Mouse (Mus musculus) heart, postnatal 0 days (tissue): ENCODE results near the gene Gm13199. TPM values are rescaled to one million over a fixed set of nuclear protein-coding genes. Genes with fewer than 3 reads are reported as not detected.

Source experiments
- ATAC-seq: fragments of 200-750 bp; cut with Nextera tagmentation; 2 replicates; pipeline ENCODE4 v1.8.0; 2017; ENCODE audit warnings: low read depth, moderate number of reproducible peaks, moderate library complexity; ENCODE audit not compliant: insufficient read depth
- DNase-seq: peaks from one replicate; pipeline ENCODE4 v3.0.0-alpha.2; 2016; ENCODE audit warnings: low spot score
- H3K27ac ChIP-seq: fragments of 300-500 bp; sonication (generic); 2 replicates; pipeline ENCODE4 v1.5.1; 2014; ENCODE audit warnings: low read depth, mild to moderate bottlenecking
- H3K27me3 ChIP-seq: fragments of 300-500 bp; sonication (generic); 2 replicates; pipeline ENCODE4 v1.6.1; 2014; ENCODE audit warnings: low read length, mixed read lengths; ENCODE audit not compliant: control insufficient read depth, insufficient read depth
- H3K36me3 ChIP-seq: fragments of 300-500 bp; sonication (generic); replicated peaks from 2 replicates; pipeline ENCODE4 v1.6.1; 2014; ENCODE audit warnings: low read length, mixed read lengths; ENCODE audit not compliant: control insufficient read depth, insufficient read depth
- H3K4me1 ChIP-seq: fragments of 300-500 bp; sonication (generic); 2 replicates; pipeline ENCODE4 v1.6.1; 2014; ENCODE audit warnings: antibody characterized with exemption; ENCODE audit not compliant: control insufficient read depth, insufficient read depth
- H3K4me2 ChIP-seq: fragments of 300-500 bp; sonication (generic); 2 replicates; pipeline ENCODE4 v1.6.1; 2014; ENCODE audit warnings: low read depth, mild to moderate bottlenecking, low read length, moderate library complexity
- H3K4me3 ChIP-seq: fragments of 300-500 bp; sonication (generic); 2 replicates; pipeline ENCODE4 v1.5.1; 2014; ENCODE audit warnings: low read depth, low read length
- H3K9ac ChIP-seq: fragments of 300-500 bp; sonication (generic); replicated peaks from 2 replicates; pipeline ENCODE4 v1.6.1; 2014; ENCODE audit warnings: low read depth, low read length, mixed read lengths
- H3K9me3 ChIP-seq: fragments of 300-500 bp; sonication (generic); replicated peaks from 2 replicates; pipeline ENCODE4 v1.6.1; 2016; ENCODE audit warnings: low read length; ENCODE audit not compliant: control insufficient read depth
- CTCF ChIP-seq: IDR thresholded peaks from 2 replicates; pipeline ENCODE4 v1.5.1; 2016; ENCODE audit warnings: antibody characterized with exemption, control low read depth, low read depth
- EP300 ChIP-seq: IDR thresholded peaks from 2 replicates; pipeline ENCODE4 v1.6.1; 2016; ENCODE audit warnings: antibody characterized with exemption, low read depth
- whole genome bisulfite sequencing: fragments of 180-500 bp; shearing (Covaris S2); extraction: QIAGEN DNeasy Blood & Tissue Kit; methylation state at CpG from one replicate; pipeline ENCODE4 v1.1.7; 2014; 5-methylcytosine and 5-hydroxymethylcytosine counted together
- polyA plus RNA-seq: library from polyadenylated mRNA; unstranded; fragments of >200 nt; fragmentation: Nextera tagmentation; extraction: Ambion mirVana; gene quantifications from 2 replicates; pipeline ENCODE4 v1.2.1, GENCODE M21; 2015
- total RNA-seq: library from RNA; depleted of rRNA; stranded (reverse); fragments of >200 nt; gene quantifications from 2 replicates; pipeline ENCODE4 v1.2.3, GENCODE M21; 2014; ENCODE audit warnings: low replicate concordance

Gm13199 gene
- total and polyA plus RNA-seq, 2 experiments from 2014 or later = 0.16 to 7.1 TPM

DNA sequence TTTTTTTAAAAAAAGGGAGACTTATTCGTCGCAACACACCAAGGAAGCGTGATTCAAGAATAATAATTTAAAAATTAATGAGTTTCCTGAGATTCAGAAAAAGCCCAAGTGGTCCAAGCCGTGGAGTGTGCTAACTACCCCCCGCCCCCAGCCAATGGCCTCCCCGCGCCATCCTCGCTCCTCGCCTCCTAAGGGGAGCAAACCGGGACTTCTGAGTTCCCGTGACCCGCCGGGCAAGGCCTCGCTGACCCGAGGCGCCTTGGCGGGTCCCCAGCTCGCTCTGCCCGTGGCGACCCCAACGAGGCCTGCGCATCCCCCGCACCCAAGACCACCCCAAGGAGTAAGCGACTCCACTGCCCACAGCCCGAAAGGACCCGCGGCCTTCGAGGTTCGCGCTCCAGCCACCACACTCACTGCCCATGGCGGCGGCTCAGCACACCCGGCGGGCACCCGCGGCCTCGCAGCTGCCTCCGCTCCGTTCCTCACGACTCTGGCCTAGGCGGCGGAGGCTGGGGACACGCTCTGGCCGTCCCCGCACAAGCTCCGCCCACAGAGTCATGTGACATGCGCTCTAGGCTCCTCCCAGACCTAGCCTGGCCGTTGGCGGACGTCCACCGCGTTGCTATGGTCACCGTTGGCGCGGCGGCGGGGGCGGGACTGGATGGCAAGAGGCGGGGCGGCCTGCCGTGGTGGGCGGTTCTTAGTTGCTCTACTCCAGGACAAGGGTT, 32.3 kb upstream of the Gm13199 start, which contains the start of gene Sec61a2:
TSS of gene Sec61a2 (minus strand) at position 590 of the 728 bp plus-strand sequence.
- Histone ChIP-seq H3K27ac (peak within 1 kb of the TSS; percentile 88), H3K4me2 (peak within 1 kb of the TSS; percentile 75), H3K36me3 (peaks cover 17% of the 10 kb centered on the region), H3K4me1 (peaks cover 6% of the 10 kb centered on the region), H3K9ac (peak within 1 kb of the TSS; percentile 87), H3K9me3 (no peaks in the 10 kb centered on the region), H3K4me3 (peak within 1 kb of the TSS; percentile 90), H3K27me3 (no peaks in the 10 kb centered on the region)
- TF ChIP-seq EP300 (no peak), CTCF (0 out of 2 replicates have a peak, but pooled peaks have one; percentile 8)
- WGBS = under 1% methylated on average over 60 of the region's 62 CpGs
- ATAC-seq (peak; percentile 100), DNase-seq (peak; percentile 94)

DNA sequence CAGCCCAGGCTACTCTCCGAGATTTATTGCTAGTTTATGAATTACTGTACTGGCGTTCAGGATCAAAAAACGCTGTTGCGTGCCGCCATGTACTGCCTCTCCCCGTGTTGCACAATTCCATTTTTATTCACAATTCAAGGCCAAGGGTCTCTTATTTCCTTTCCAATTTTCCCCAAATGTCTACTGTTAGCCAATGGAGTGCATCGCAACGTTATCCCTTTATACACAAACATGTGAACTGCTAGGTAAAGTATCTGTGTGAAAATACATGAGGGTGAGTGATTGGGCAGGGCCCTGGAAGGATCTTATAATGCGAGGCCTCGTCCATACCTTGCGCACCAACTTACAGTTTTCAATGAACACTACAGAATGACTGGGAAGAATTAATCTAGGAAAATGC, 31.6 kb upstream of the Gm13199 start:
- DNase-seq (no peak), ATAC-seq (no peak)
- Histone ChIP-seq H3K9ac (peak overlapping the region; percentile 87), H3K27ac (0 out of 2 replicates have a peak overlapping the region, but pooled peaks have one; percentile 2), H3K4me2 (peak overlapping the region; percentile 75), H3K4me1 (peaks cover 6% of the 10 kb centered on the region), H3K9me3 (no peaks in the 10 kb centered on the region), H3K36me3 (peaks cover 17% of the 10 kb centered on the region), H3K27me3 (no peaks in the 10 kb centered on the region), H3K4me3 (peak overlapping the region; percentile 90)
- TF ChIP-seq EP300 (no peak), CTCF (no peak)
- 64% methylated on average over 11 of the region's 11 CpGs for whole genome bisulfite sequencing

DNA sequence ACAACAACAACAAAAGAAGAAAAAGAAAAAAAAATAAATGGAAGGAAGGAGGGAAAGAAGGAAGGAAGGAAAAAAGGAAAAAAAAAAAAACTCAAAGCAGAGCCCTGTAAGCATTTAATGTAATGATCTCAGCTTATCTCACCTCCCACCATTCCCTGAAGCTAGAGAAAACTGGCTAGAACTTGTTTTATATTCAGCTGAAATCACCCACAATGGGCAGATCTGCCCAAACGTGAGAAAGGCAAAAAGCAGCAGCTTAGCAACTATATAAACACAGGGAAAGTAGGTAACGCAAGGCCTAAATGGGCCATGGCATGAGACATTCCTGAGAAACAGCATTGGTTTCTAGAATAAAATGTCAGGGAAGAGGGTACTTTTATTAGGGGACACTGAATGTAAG, 26.7 kb upstream of the Gm13199 start:
- H3K27me3 ChIP-seq = no peaks in the 10 kb centered on the region
- no peak overlapping the region for H3K9ac ChIP-seq
- no peak overlapping the region for H3K4me3 ChIP-seq
- no peaks in the 10 kb centered on the region for H3K9me3 ChIP-seq
- peaks cover 4% of the 10 kb centered on the region for H3K4me1 ChIP-seq
- H3K4me2 ChIP-seq = no peak overlapping the region
- TF ChIP-seq EP300 (no peak), CTCF (no peak)
- ATAC-seq = no peak
- no peak for DNase-seq
- peaks cover 56% of the 10 kb centered on the region for H3K36me3 ChIP-seq
- WGBS = 74% methylated on average over 2 of the region's 2 CpGs
- no peak overlapping the region for H3K27ac ChIP-seq

DNA sequence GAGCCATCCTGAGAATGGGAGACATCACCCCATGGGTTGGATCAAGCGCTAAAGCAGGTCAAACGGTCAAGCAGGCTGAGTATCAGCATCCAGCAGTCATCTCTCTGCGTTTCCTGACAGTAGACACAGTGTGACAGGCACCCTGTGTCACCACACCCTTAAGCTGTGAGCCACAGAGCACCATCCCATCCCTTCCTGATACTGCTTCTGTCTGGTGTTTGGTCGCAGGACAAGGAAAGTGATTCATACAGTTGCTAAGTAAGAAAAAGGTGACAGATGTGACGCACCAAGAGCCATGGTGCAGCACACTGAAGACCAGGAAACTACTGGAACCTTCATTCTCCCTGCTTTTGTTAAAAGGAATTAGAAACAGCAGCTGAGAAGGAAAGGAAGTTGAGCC, 26.1 kb upstream of the Gm13199 start:
- Histone ChIP-seq H3K9me3 (no peaks in the 10 kb centered on the region), H3K27me3 (no peaks in the 10 kb centered on the region), H3K4me2 (no peak overlapping the region), H3K4me3 (no peak overlapping the region), H3K27ac (no peak overlapping the region), H3K9ac (no peak overlapping the region), H3K4me1 (no peaks in the 10 kb centered on the region), H3K36me3 (peaks cover 58% of the 10 kb centered on the region)
- DNase-seq (no peak), ATAC-seq (no peak)
- WGBS = 62% methylated on average over 5 of the region's 5 CpGs
- no peak for TF ChIP-seq EP300
- no peak for TF ChIP-seq CTCF

DNA sequence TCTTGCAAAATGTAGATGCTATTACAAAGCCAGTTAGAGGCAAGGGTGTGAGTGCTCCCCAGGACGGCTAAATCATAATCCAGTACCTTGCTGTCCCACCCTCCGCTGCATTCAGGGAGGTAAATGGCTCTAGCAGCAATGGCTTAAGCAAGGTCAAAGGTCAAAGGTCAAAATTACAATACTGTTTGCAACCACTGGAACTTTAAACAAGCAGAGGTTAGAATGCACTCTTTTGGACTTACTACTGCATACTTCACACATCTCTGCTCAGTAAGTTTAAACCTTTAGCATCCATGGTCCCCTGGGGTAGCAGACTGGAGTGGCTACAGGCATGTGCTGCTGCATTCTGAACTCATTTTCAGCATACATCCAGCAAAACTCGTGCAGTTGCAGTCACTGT, 14.7 kb upstream of the Gm13199 start:
- no peak overlapping the region for H3K9ac ChIP-seq
- H3K4me2 ChIP-seq = no peak overlapping the region
- WGBS = 76% methylated on average over 3 of the region's 3 CpGs
- no peaks in the 10 kb centered on the region for H3K27me3 ChIP-seq
- H3K9me3 ChIP-seq = 0 out of 2 replicates have a peak, but pooled peaks cover 3% of the 10 kb centered on the region
- DNase-seq (no peak), ATAC-seq (no peak)
- H3K4me1 ChIP-seq = no peaks in the 10 kb centered on the region
- H3K36me3 ChIP-seq = peaks cover 76% of the 10 kb centered on the region
- no peak overlapping the region for H3K27ac ChIP-seq
- H3K4me3 ChIP-seq = no peak overlapping the region
- TF ChIP-seq CTCF = no peak
- TF ChIP-seq EP300 = no peak

GRCm38 (mm10) chr2:5869746-5870145, 7.0 kb upstream of the Gm13199 start:
- peaks cover 57% of the 10 kb centered on the region for H3K36me3 ChIP-seq
- no peaks in the 10 kb centered on the region for H3K4me1 ChIP-seq
- DNase-seq (no peak), ATAC-seq (no peak)
- TF ChIP-seq EP300 (no peak), CTCF (no peak)
- H3K9ac ChIP-seq = no peak overlapping the region
- no peaks in the 10 kb centered on the region for H3K27me3 ChIP-seq
- H3K9me3 ChIP-seq = 0 out of 2 replicates have a peak, but pooled peaks cover 3% of the 10 kb centered on the region
- no peak overlapping the region for H3K4me2 ChIP-seq
- H3K27ac ChIP-seq = no peak overlapping the region
- 81% methylated on average over 5 of the region's 5 CpGs for WGBS
- H3K4me3 ChIP-seq = no peak overlapping the region
